Mouse (Mus musculus) embryonic facial prominence, embryonic 15.5 days (tissue): Measurements from ENCODE around the gene Armcx3. TPM values are rescaled to one million over a fixed set of nuclear protein-coding genes. Genes with fewer than 3 reads are reported as not detected.

Source experiments
- microRNA-seq: library from miRNA; unstranded; fragments of <30 nt; microRNA quantifications from one replicate; pipeline ENCODE4, GENCODE M21; 2016; ENCODE audit warnings: borderline number of aligned reads
- polyA plus RNA-seq: library from polyadenylated mRNA; unstranded; fragments of >200 nt; fragmentation: Nextera tagmentation; extraction: Ambion mirVana; gene quantifications from 2 replicates; pipeline ENCODE4 v1.2.1, GENCODE M21; 2015

The Armcx3 gene
- polyA plus RNA-seq, 1 experiment from 2014 or later, result 86.9 TPM

Small RNA genes within 50 kb of the gene (microRNA-seq; reads per million reads assigned to microRNA genes)
- not detected for gene Mir7093

Other genes with a start within 250 kb of the Armcx3 start
- gene Timm8a1, start 214.7 kb upstream of the Armcx3 start, polyA plus RNA-seq, result 60.5 and 64.9 TPM in 2 replicates
- 2.2 and 2.5 TPM in 2 replicates for gene Btk, start 173.0 kb upstream of the Armcx3 start, polyA plus RNA-seq
- gene Rpl36a, start 170.9 kb upstream of the Armcx3 start, polyA plus RNA-seq, result 400 and 403 TPM in 2 replicates
- gene Gla, start 155.5 kb upstream of the Armcx3 start, polyA plus RNA-seq, result 4.3 and 5.6 TPM in 2 replicates
- 138 and 141 TPM in 2 replicates for gene Hnrnph2, start 155.4 kb upstream of the Armcx3 start, polyA plus RNA-seq
- 4.5 and 5.1 TPM in 2 replicates for gene Armcx4, start 70.1 kb upstream of the Armcx3 start, polyA plus RNA-seq
- gene Armcx1, start 38.6 kb upstream of the Armcx3 start, polyA plus RNA-seq, result 62.1 and 64.1 TPM in 2 replicates
- 26.9 and 27.2 TPM in 2 replicates for gene Armcx6, start 5.2 kb upstream of the Armcx3 start, polyA plus RNA-seq
- 73.4 and 75.7 TPM in 2 replicates for gene Armcx2, start 52.6 kb downstream of the Armcx3 start, polyA plus RNA-seq
- gene Nxf2, start 208.2 kb downstream of the Armcx3 start, polyA plus RNA-seq, result 0.62 and 0.84 TPM in 2 replicates